Mouse (Mus musculus) cerebellum, adult (tissue): Measurements from ENCODE around the gene 6430531B16Rik.

Experiments
- ATAC-seq: cut with Nextera tagmentation; 2 replicates; pipeline ENCODE4 v1.9.2; 2017; ENCODE audit warnings: mild to moderate bottlenecking, moderate library complexity, mixed read lengths; ENCODE audit not compliant: insufficient number of reproducible peaks, low FRiP score, low TSS enrichment

The 6430531B16Rik gene

DNA sequence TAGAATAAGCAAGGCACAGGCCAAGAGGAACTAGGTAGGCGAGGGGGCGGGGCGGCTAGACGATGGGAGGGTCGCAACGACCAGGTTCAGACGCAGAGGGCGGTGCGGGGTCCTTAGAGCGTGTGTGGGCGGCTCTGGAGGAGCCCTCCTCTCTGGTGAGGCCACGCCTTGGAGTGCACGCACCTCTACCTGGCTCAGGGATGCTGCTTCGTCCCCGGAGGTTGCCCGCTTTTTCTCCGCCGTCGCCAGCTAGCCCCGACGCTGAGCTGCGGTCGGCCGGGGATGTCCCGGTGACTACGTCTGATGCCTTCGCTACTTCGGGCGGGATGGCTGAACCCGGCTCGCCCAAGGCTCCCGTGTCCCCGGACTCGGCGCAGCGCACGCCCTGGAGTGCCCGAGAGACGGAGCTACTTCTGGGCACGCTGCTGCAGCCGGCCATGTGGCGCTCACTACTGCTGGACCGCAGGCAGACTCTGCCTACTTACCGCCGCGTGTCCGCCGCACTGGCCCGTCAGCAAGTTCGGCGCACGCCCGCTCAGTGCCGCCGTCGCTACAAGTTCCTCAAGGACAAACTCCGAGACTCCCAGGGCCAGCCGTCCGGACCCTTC, 34.8 kb downstream of the 6430531B16Rik start, which contains the start of gene Utf1:
TSS of gene Utf1 (plus strand) at position 116 of the 608 bp plus-strand sequence.
- no peak for ATAC-seq

DNA sequence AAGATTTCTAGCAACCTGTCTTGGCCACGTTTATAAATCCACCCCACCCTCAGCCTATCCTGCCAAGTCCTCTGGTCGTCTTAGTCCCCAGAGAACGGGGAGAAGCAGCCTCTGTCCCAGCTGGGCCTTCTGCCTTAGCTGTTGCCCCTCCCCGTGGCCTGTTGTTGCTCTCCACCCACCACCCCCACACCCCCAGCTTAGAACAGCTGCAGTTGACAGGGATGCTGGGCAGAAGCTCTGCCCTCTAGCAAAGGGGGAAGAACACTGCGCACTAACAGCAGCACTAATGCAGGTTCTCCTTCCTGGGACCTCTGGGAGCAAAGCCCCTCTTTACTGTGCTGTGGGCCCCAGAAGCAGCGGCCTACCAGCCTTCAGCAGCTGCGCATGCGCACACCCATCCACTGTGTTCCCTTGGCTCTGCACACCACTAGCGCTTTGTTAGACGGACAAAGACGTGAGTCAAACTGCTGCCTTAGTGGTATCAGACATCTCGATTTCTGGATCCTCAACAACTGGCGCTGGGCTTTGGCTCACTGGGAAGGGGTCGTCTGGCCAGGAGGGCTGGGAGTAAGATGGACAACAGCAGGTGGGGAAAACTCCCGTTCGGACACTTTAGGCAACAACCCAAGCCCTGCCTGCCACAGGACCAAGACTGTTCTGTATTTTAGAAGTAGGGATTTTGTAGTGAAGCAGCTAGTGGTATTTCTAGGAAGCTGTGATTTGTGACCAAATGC, 37.9 kb downstream of the 6430531B16Rik start:
- no peak for ATAC-seq

DNA sequence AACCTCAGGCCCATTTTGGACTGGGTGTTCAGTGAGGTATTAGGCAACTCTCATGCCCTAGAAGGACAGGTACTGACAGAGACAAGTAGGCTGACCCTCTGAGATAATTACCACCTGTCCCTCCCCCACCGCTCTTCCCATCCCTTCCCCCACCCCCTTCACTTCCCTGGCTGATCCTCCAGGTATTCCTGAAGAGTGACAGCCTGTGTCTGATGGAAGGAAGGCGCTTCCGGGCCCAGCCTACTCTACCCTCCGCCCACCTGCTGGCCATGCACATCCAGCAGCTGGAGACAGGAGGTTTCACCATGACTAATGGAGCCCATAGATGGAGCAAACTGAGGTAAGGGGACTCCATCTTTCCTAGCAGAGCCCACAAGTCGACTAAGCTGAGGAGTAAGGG, 40.7 kb downstream of the 6430531B16Rik start:
- ATAC-seq = no peak

DNA sequence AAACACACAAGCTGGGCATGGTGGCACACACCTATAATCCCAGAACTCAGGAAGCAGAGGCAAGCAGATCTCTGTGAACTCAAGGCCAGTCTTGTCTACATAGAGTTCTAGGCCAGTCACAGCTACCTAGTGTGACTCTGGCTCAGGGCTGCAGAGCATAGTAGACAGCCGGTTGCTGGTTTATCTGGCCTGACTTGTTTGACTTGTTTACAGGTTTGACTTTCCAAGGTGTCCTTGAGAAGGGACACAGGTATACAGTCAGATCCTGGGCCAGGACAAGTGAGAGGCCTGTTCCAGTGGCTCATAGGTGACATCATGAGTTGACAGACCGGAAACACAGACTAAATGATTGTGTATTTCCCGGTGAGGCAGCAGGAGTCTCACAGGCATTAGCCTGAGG, 41.4 kb downstream of the 6430531B16Rik start:
- no peak for ATAC-seq

DNA sequence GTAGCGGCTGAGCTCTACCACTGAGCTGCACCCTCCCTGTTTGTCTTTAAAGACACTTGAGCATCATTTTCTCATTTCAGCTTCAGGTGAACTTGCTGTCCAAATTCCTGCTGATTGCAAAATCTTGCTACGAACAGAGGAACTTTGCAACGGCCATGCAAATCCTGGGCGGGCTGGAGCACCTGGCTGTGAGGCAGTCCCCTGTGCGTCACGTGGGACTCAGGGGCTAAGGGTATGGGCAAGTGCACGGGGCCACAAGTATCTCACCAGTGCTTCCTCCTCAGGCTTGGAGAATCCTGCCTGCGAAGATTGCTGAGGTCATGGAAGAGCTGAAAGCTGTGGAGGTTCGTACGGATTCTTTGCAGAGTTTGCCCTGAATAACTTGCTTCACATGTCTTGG, 41.9 kb downstream of the 6430531B16Rik start:
- no peak for ATAC-seq

DNA sequence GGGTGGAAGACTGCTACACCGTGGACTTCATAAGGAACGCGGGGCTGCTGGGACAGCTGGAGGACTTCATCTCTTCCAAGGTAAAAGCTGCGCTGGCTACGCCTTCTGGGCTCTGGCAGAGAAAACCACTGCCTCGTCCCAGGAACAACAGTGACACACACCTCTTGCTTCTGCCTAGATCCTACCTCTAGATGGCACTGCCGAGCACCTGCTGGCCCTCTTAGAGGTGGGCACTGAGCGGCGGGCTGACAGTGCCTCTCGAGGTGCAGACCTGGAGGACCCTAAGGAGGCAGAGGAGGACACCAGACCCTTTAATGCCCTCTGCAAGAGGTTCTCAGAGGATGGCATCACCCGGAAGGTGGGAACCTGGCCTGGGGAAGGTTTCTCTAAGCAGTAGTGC, 47.8 kb downstream of the 6430531B16Rik start:
- no peak for ATAC-seq
